ENCODE assay signal across 8 mouse cellular contexts in genomic region chr16:17927351-17928082, GRCm38 (mm10). TPM values are rescaled to one million over a fixed set of nuclear protein-coding genes. Genes with fewer than 3 reads are reported as not detected.
A peak's percentile ranks its signal among the peaks of the same experiment; 100 is the strongest.
DNase-seq lines count a peak whose midpoint lies in the region; ATAC-seq and TF ChIP-seq lines count a peak whose summit lies in the region.

No protein-coding gene starts in this region.

- peak overlapping the region; percentile 91 for H3K27ac ChIP-seq in forebrain, embryonic 10.5 days
- H3K27ac ChIP-seq in intestine, embryonic 16.5 days (ENCODE audit: low read length): peak overlapping the region; percentile 99
- peak overlapping the region; percentile 38 for H3K27ac ChIP-seq in olfactory bulb, adult 2 months (ENCODE audit: insufficient read depth, low read depth, low read length)

- H3K4me1 ChIP-seq in forebrain, embryonic 10.5 days: peaks cover 51% of the 10 kb centered on the region
- H3K4me1 ChIP-seq in intestine, embryonic 16.5 days (ENCODE audit: control insufficient read depth, insufficient read depth, low read length): peaks cover 14% of the 10 kb centered on the region
- H3K4me1 ChIP-seq in lung, adult 2 months (ENCODE audit: control insufficient read depth, insufficient read depth, low read length): peaks cover 2% of the 10 kb centered on the region
- peaks cover 14% of the 10 kb centered on the region for H3K4me1 ChIP-seq in olfactory bulb, adult 2 months (ENCODE audit: control insufficient read depth, insufficient read depth, low read length)

- no peak for TF ChIP-seq CTCF in lung, adult 2 months (IDR thresholded peaks at IDR 0.05; ENCODE audit: insufficient read depth, low read length)
- no peak for TF ChIP-seq CTCF in olfactory bulb, adult 2 months (IDR thresholded peaks at IDR 0.05; ENCODE audit: insufficient read depth, low read depth, low read length)

- H3K27me3 ChIP-seq in forebrain, embryonic 10.5 days (ENCODE audit: poor library complexity, severe bottlenecking): peaks cover 46% of the 10 kb centered on the region
- no peaks in the 10 kb centered on the region for H3K27me3 ChIP-seq in intestine, embryonic 16.5 days (replicated peaks; ENCODE audit: control insufficient read depth, insufficient read depth, low read length)

- H3K9me3 ChIP-seq in forebrain, embryonic 10.5 days: no peaks in the 10 kb centered on the region
- no peaks in the 10 kb centered on the region for H3K9me3 ChIP-seq in intestine, embryonic 16.5 days (ENCODE audit: control insufficient read depth, low read length)

- peak; percentile 40 to 42 for DNase-seq in layer of hippocampus, postnatal 25 days (ENCODE audit: extremely low spot score in 1 of 2, low spot score in 1 of 2)
- DNase-seq in layer of hippocampus, adult 9-10 months (ENCODE audit: low spot score): no peak
- peak; percentile 50 to 72 for DNase-seq in adrenal gland, postnatal 36 days
- DNase-seq in forebrain, embryonic 10.5 days (ENCODE audit: extremely low spot score, low spot score): peak; percentile 27
- DNase-seq in lung, adult 2 months: no peak
- peak; percentile 48 for DNase-seq in urinary bladder, postnatal 25 days (ENCODE audit: low spot score)

- WGBS in forebrain, embryonic 10.5 days: under 1% methylated on average over 71 of the region's 72 CpGs
- under 1% methylated on average over 72 of the region's 72 CpGs for WGBS in intestine, embryonic 16.5 days
- WGBS in lung, adult 2 months: 2% methylated on average over 72 of the region's 72 CpGs
- WGBS in olfactory bulb, adult 2 months: 1% methylated on average over 72 of the region's 72 CpGs

- peak; percentile 34 for ATAC-seq in intestine, embryonic 16.5 days

- peak overlapping the region; percentile 95 for H3K4me2 ChIP-seq in intestine, embryonic 16.5 days (ENCODE audit: low read depth, low read length)

- peaks cover 26% of the 10 kb centered on the region for H3K36me3 ChIP-seq in forebrain, embryonic 10.5 days (replicated peaks)
- no peaks in the 10 kb centered on the region for H3K36me3 ChIP-seq in intestine, embryonic 16.5 days (ENCODE audit: control insufficient read depth, insufficient read depth, low read length)

- H3K9ac ChIP-seq in intestine, embryonic 16.5 days (ENCODE audit: low read depth, low read length): peak overlapping the region; percentile 91

- no peak for TF ChIP-seq POLR2A in lung, adult 2 months (IDR thresholded peaks at IDR 0.05; ENCODE audit: borderline replicate concordance, extremely low read depth, low read depth, low read length)
- no peak; the same call in 1 of the 2 replicates for TF ChIP-seq POLR2A in olfactory bulb, adult 2 months (IDR thresholded peaks at IDR 0.05; ENCODE audit: insufficient read depth, low read depth, low read length)

- H3K4me3 ChIP-seq in forebrain, embryonic 10.5 days: peak overlapping the region; percentile 92
- peak overlapping the region; percentile 90 for H3K4me3 ChIP-seq in intestine, embryonic 16.5 days (ENCODE audit: low read length)
- peak overlapping the region; percentile 65 for H3K4me3 ChIP-seq in lung, adult 2 months (replicated peaks; ENCODE audit: extremely low read depth, low read depth, low read length)
- peak overlapping the region; percentile 77 for H3K4me3 ChIP-seq in olfactory bulb, adult 2 months (ENCODE audit: insufficient read depth, low read depth, low read length)

RNA-seq across cellular contexts. Expression of gene Slc25a1, which starts 0.5 kb away (rescaled TPM):
- 10 to 100 TPM; 52.6 to 53.5 TPM for total RNA-seq in layer of hippocampus, postnatal 25 days (2021)
- 100 to 1,000 TPM; 365 to 608 TPM for total RNA-seq in adrenal gland, postnatal 36 days (2021)
- 97.4 and 99.1 TPM in 2 replicates for polyA plus RNA-seq in forebrain, embryonic 10.5 days (2016; fragmentation: Nextera tagmentation; extraction: Ambion mirVana)
- 255 and 287 TPM in 2 replicates for polyA plus RNA-seq in intestine, embryonic 16.5 days (2015; fragmentation: Nextera tagmentation; extraction: Ambion mirVana)
- 166 and 199 TPM in 2 replicates for polyA plus RNA-seq in lung, adult 2 months (2012; rRNA removed)
- not detected in 2 replicates for polyA plus RNA-seq in olfactory bulb, adult 2 months (2012; ENCODE audit: insufficient read depth, insufficient read length, low replicate concordance, missing spikeins)

RNA-seq across cellular contexts. Expression of gene Gsc2, which starts 12.7 kb away (rescaled TPM):
- total RNA-seq in layer of hippocampus, postnatal 25 days (2021): not detected
- total RNA-seq in adrenal gland, postnatal 36 days (2021): not detected
- 0.43 TPM in 1 of 2 replicates, not detected in the other for polyA plus RNA-seq in forebrain, embryonic 10.5 days (2016; fragmentation: Nextera tagmentation; extraction: Ambion mirVana)
- polyA plus RNA-seq in intestine, embryonic 16.5 days (2015; fragmentation: Nextera tagmentation; extraction: Ambion mirVana): 0.23 TPM in 1 of 2 replicates, not detected in the other
- not detected in 2 replicates for polyA plus RNA-seq in lung, adult 2 months (2012; rRNA removed)
- polyA plus RNA-seq in olfactory bulb, adult 2 months (2012; ENCODE audit: insufficient read depth, insufficient read length, low replicate concordance, missing spikeins): not detected in 2 replicates

RNA-seq across cellular contexts. Expression of gene Ess2, which starts 16.4 kb away (rescaled TPM):
- 10 to 100 TPM; 26.3 to 32.1 TPM for total RNA-seq in layer of hippocampus, postnatal 25 days (2021)
- total RNA-seq in adrenal gland, postnatal 36 days (2021): 10 to 100 TPM; 13.9 to 16.7 TPM
- 55.2 and 56.2 TPM in 2 replicates for polyA plus RNA-seq in forebrain, embryonic 10.5 days (2016; fragmentation: Nextera tagmentation; extraction: Ambion mirVana)
- polyA plus RNA-seq in intestine, embryonic 16.5 days (2015; fragmentation: Nextera tagmentation; extraction: Ambion mirVana): 28.8 and 29.5 TPM in 2 replicates
- polyA plus RNA-seq in lung, adult 2 months (2012; rRNA removed): 17.5 and 22.8 TPM in 2 replicates
- polyA plus RNA-seq in olfactory bulb, adult 2 months (2012; ENCODE audit: insufficient read depth, insufficient read length, low replicate concordance, missing spikeins): not detected in 2 replicates

RNA-seq across cellular contexts. Expression of gene Tssk2, which starts 29.1 kb away (rescaled TPM):
- not detected for total RNA-seq in layer of hippocampus, postnatal 25 days (2021)
- total RNA-seq in adrenal gland, postnatal 36 days (2021): not detected
- polyA plus RNA-seq in forebrain, embryonic 10.5 days (2016; fragmentation: Nextera tagmentation; extraction: Ambion mirVana): 0.36 TPM in 1 of 2 replicates, not detected in the other
- polyA plus RNA-seq in intestine, embryonic 16.5 days (2015; fragmentation: Nextera tagmentation; extraction: Ambion mirVana): not detected in 2 replicates
- polyA plus RNA-seq in lung, adult 2 months (2012; rRNA removed): not detected in 2 replicates
- not detected in 2 replicates for polyA plus RNA-seq in olfactory bulb, adult 2 months (2012; ENCODE audit: insufficient read depth, insufficient read length, low replicate concordance, missing spikeins)

RNA-seq across cellular contexts. Expression of gene Dgcr2, which starts 29.2 kb away (rescaled TPM):
- total RNA-seq in layer of hippocampus, postnatal 25 days (2021): 100 to 1,000 TPM; 103 to 114 TPM
- 10 to 100 TPM; 61.7 to 67.5 TPM for total RNA-seq in adrenal gland, postnatal 36 days (2021)
- 104 and 106 TPM in 2 replicates for polyA plus RNA-seq in forebrain, embryonic 10.5 days (2016; fragmentation: Nextera tagmentation; extraction: Ambion mirVana)
- 65.4 and 67.4 TPM in 2 replicates for polyA plus RNA-seq in intestine, embryonic 16.5 days (2015; fragmentation: Nextera tagmentation; extraction: Ambion mirVana)
- 138 and 144 TPM in 2 replicates for polyA plus RNA-seq in lung, adult 2 months (2012; rRNA removed)
- polyA plus RNA-seq in olfactory bulb, adult 2 months (2012; ENCODE audit: insufficient read depth, insufficient read length, low replicate concordance, missing spikeins): not detected in 2 replicates

Comparison
In these comparisons a context has a peak if more than half of its experiments do, and no peak if none do; other contexts are left out.
1. DNase-seq: peak in layer of hippocampus, postnatal 25 days (2 of 2), adrenal gland, postnatal 36 days (2 of 2), forebrain, embryonic 10.5 days (single experiment) and urinary bladder, postnatal 25 days (single experiment); none in layer of hippocampus, adult 9-10 months (single experiment) and lung, adult 2 months (single experiment).
2. H3K27ac ChIP-seq: peak in every context shown above with its lines; median percentile 99 in intestine, embryonic 16.5 days; 91 in forebrain, embryonic 10.5 days; 38 in olfactory bulb, adult 2 months.
3. Peak in every context shown above with its lines, with median percentiles within 50 percentile points of each other: H3K4me3 ChIP-seq.